Mouse (Mus musculus): ENCODE results near the gene Tmem63c. TPM values are rescaled to one million over a fixed set of nuclear protein-coding genes. Genes with fewer than 3 reads are reported as not detected.

Tmem63c gene
- total and polyA plus RNA-seq, 3 experiments = 0.04 TPM; not detected in 2

GRCm38 (mm10) chr12:87029251-87029976 is 8.3 kb downstream of the Tmem63c start:
- TF ChIP-seq ZNF384 (IDR thresholded peaks at IDR 0.05; ENCODE audit: low read depth, low read length) (no peak), MAX (IDR thresholded peaks at IDR 0.05; ENCODE audit: low read length) (no peak), POLR2AphosphoS5 (IDR thresholded peaks at IDR 0.05; ENCODE audit: borderline replicate concordance, low read depth, low read length) (no peak), EP300 (IDR thresholded peaks at IDR 0.05; ENCODE audit: low read depth in 1 of 2, low read length in 2 of 2) (peak in 1 of 2 experiments; percentile 5; a peak in 1 of 4 replicates), HCFC1 (IDR thresholded peaks at IDR 0.05; ENCODE audit: low read depth, low read length) (no peak), MAZ (IDR thresholded peaks at IDR 0.05; ENCODE audit: low read depth, low read length) (no peak), GATA1 (IDR thresholded peaks at IDR 0.05; ENCODE audit: low read depth, low read length) (peak; percentile 74), MAFK (IDR thresholded peaks at IDR 0.05; ENCODE audit: borderline replicate concordance, low read depth, low read length) (no peak), E2F4 (IDR thresholded peaks at IDR 0.05; ENCODE audit: borderline replicate concordance, low read depth, low read length) (no peak), CHD2 (IDR thresholded peaks at IDR 0.05; ENCODE audit: low read length) (no peak), ETS1 (IDR thresholded peaks at IDR 0.05; ENCODE audit: low read depth, low read length) (0 out of 2 replicates have a peak, but pooled peaks have one; percentile 12), RCOR1 (IDR thresholded peaks at IDR 0.05; ENCODE audit: low read depth, low read length) (no peak), MYB (IDR thresholded peaks at IDR 0.05; ENCODE audit: low read depth, low read length) (no peak), TBP (IDR thresholded peaks at IDR 0.05; ENCODE audit: low read depth, low read length) (0 out of 2 replicates have a peak, but pooled peaks have one; percentile 25), POLR2A (IDR thresholded peaks at IDR 0.05; ENCODE audit: control insufficient read depth in 1 of 2, insufficient read depth in 1 of 2, low read depth in 1 of 2, low read length in 2 of 2, poor library complexity in 1 of 2) (no peak), TAL1 (IDR thresholded peaks at IDR 0.05; ENCODE audit: low read length) (no peak), MEF2A (IDR thresholded peaks at IDR 0.05; ENCODE audit: extremely low read depth, insufficient replicate concordance, low read depth, low read length, poor library complexity, severe bottlenecking) (no peak), CTCF (IDR thresholded peaks at IDR 0.05 in 2 of 3, conservative IDR thresholded peaks at IDR 0.05 in 1 of 3; ENCODE audit: control insufficient read depth in 1 of 3, insufficient read depth in 1 of 3, low read depth in 2 of 3, low read length in 3 of 3, poor library complexity in 1 of 3, severe bottlenecking in 1 of 3) (no peak), NRF1 (IDR thresholded peaks at IDR 0.05; ENCODE audit: insufficient read depth, low read depth, low read length, poor library complexity, severe bottlenecking) (no peak), MXI1 (IDR thresholded peaks at IDR 0.05; ENCODE audit: low read depth, low read length) (no peak), RAD21 (IDR thresholded peaks at IDR 0.05; ENCODE audit: low read depth, low read length) (no peak), CHD1 (IDR thresholded peaks at IDR 0.05; ENCODE audit: low read depth, low read length) (no peak), SIN3A (IDR thresholded peaks at IDR 0.05; ENCODE audit: low read length) (no peak)
- H3K27me3 ChIP-seq (ENCODE audit: control insufficient read depth in 1 of 2, insufficient read depth in 2 of 2, low read length in 2 of 2) = 0 out of 4 replicates have a peak, but pooled peaks cover 0 to 1% of the 10 kb centered on the region in 2 experiments

More at GRCm38 (mm10) chr12:87029251-87029976, 8.3 kb downstream of the Tmem63c start:
- no peak overlapping the region for H3K4me3 ChIP-seq (ENCODE audit: control insufficient read depth in 1 of 2, insufficient read depth in 1 of 2, low read depth in 2 of 2, low read length in 2 of 2)
- H3K4me1 ChIP-seq (ENCODE audit: control insufficient read depth in 1 of 2, insufficient read depth in 2 of 2, low read length in 2 of 2) = peaks cover 0 to 9% of the 10 kb centered on the region in 2 experiments; a peak in 3 of 4 replicates
- DNase-seq (ENCODE audit: low read depth, low spot score) = peak; percentile 72
- H3K9ac ChIP-seq (ENCODE audit: control insufficient read depth, low read depth, low read length, poor library complexity, severe bottlenecking) = 0 out of 2 replicates have a peak overlapping the region, but pooled peaks have one; percentile 31
- no peak overlapping the region for H3K27ac ChIP-seq (ENCODE audit: control insufficient read depth, low read depth, low read length)
- H3K36me3 ChIP-seq (ENCODE audit: control insufficient read depth in 1 of 2, insufficient read depth in 2 of 2, low read length in 2 of 2) = peaks cover 0 to 2% of the 10 kb centered on the region in 2 experiments; a peak in 1 of 4 replicates
- H3K9me3 ChIP-seq (replicated peaks; ENCODE audit: insufficient read depth, low read length) = no peaks in the 10 kb centered on the region
- H3K79me2 ChIP-seq (ENCODE audit: control insufficient read depth, insufficient read depth, low read length, poor library complexity) = no peaks in the 10 kb centered on the region

All from MEL (cell line).